Mouse (Mus musculus) skeletal muscle tissue, adult 2 months (tissue): ENCODE data around the gene P3h2.

Experiments used
- DNase-seq: peaks from one replicate; pipeline ENCODE4 v3.0.0-alpha.2; 2012; ENCODE audit warnings: low read depth, low spot score

The P3h2 gene

DNA sequence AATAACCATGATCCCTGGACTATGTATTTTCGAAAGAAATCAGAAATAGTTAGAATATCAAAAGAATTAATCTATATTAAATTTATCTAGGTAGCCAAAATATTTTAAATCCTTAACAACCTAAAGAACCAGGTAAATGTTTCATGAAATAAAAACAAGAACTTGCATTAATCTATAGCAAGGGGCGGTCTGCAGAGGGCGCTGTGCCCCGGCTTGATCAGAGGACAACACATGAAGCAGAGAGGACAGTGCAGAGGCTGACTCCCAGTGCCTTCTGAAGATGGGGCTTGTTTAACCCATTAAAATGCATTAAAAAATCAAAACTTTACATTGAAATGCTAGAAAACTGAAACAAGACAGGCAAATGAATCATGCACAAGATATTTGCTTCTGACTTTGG, 121.9 kb downstream of the P3h2 start:
- no peak for DNase-seq

DNA sequence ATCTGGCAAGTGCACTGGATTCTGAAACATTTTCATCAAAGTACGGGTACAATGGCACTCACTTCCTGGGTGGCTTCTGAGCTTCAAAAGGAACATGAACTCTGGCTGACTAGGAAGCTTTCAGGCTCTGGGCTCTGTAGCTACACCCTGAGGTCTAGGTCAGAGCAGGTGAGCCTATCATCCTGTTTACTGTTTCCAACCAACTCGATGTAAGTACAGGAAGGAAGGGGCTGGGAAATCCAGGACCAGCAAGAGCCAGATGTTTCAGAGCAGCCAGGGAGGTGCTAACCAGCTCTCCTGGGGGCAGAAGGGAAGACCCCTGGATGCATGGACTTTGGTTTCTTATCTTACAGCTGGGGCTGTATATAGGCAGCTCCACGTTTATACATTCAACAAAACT, 126.5 kb downstream of the P3h2 start:
- DNase-seq = no peak

DNA sequence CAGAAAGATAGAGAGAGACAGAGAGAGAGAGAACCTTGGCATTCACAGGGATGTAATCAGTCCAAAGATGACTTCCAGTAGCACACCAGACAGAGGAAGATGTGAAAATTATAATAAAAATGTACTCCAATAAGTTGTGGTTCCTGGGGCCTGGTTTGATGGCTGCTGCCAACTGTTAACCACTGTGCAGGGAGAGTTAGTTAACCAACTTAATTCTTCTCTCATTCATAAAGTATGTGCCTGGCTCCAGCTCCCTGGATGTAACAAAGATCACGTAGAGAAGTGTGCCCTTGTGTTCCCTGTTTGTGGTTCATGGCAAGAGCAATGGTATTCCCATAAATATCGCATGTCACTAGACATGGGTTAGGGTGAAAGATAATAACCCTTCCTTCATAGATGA, 128.4 kb downstream of the P3h2 start:
- peak; percentile 11 for DNase-seq

DNA sequence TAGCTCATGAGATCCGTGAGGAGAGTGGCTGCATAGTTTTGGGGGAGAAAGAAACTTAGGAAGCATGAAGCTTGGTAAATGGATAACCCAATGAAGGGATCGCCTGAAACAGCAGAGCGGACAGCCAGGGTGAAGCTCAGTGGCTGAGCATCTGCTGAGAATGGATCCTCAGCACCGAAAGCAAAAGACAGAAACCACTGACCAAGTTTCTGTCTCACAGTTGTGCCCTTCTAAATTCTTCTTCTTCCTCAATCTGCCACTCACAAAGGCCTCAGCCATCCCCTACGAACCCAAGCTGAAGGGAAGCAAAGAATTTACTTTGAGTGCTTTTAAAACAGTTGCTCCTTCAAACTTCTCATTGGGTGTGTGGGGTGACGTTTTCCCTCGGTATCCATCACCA, 134.3 kb downstream of the P3h2 start:
- no peak for DNase-seq

DNA sequence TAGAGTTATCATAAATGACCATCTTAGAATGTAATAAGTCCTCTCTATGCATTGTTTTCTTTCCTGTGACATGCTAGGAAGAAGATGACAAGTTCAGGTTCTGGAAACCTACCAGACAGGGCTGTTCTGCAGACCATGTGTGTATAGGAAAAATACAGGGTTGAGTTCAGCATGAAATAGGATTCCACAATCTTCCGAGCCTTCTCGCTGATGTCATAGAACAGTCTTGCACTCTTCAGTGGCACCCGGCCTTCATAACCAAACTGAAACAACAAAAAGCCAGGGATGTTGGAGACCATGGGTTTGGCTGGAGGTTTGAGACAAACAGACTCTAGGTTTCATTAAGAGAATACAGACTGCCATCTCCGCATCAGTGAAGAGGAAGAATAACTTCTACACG, 134.9 kb downstream of the P3h2 start:
- DNase-seq = no peak

DNA sequence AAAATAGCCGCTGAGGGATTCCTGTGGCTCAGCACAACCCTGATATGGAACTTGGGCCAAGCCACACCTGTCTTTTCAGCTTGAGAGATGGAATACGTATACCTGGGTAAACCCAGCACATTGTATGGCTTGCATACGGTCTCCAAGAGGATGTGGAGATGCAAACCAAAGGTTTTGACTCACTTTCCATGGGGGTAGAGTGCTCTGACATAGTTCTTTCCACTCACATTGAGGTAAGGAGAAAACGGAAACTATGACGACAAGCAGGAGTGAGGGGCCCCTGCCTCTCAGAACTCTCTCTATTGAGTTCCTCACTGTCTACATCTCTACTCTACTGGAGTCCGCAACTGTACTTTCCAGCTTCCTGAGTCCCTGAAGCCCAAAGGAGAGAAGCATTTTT, 135.4 kb downstream of the P3h2 start:
- no peak for DNase-seq

DNA sequence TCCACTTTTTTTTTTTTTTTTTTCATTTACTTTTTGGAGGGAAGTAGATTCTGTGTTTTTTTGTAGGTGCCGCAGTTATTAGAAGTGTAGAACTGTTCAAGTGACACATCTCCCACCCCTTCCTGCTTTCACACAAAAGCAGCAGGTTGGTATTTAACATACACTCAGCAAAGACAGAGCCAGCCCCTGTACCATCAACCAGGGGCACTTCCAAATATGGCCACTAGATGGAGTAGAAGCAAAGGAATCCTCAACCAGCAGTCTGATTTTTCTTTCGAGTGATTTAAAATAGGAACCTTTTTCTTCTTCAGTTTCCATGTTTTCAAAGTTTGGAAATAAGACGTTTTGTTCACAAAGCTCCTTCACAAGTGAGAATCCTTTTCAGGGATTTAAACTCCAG, 138.3 kb downstream of the P3h2 start:
- DNase-seq = peak; percentile 22

DNA sequence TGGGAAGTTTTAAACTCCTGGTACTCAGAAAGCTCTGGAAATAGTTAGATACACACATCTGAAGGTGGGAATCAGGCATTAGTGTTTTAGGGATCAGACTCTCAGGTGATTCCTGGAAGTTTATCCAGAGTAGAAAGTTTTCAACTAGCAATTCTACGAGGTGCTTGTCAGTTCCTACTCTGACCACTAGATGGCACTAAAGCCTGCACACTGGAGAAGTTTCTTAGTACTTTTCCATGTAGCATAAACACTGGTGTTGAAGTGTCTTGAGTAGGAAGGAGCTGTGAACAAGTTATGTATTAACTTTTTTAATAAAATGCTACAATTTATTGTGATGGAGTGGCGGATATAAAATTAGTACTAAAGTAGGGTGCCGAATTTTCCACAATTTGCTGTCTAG, 141.7 kb downstream of the P3h2 start:
- peak; percentile 46 for DNase-seq

DNA sequence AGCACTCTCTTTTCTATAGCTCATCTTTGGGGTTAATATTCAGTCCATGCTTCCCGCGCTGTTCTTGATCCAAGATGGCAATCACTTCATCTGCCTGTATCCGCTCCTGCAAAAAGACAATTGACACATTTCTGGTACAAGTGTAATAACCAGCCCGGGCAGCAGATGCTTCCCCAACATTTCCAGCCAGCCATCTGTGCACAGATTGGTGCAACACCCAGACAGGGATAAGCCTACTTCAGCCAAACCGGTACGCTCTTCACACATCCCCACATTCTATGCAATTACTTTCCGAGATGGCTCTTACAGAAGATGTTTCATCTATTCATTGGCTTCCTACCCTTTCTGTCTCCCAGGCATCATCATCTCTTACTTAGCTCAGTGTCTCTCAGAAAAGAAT, 145.2 kb downstream of the P3h2 start:
- DNase-seq = no peak

DNA sequence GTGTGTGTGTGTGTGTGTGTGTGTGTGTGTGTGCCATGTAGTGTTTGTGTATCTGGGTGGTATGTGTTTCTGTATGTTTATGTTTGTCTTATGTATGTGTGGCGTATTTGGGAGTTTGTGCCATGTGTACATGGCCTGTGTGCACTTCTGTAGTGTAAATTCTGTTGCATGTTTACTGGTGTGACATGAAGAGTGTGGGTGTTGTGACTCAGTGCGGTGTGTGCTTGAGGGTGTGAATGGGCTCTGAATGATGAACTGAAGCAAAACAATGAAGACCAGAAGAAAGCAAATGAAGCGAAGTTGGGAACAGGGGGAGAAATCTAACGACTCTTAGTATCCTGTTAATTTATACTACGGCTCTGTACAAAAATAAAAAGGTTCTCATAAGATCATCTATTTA, 145.7 kb downstream of the P3h2 start:
- no peak for DNase-seq

DNA sequence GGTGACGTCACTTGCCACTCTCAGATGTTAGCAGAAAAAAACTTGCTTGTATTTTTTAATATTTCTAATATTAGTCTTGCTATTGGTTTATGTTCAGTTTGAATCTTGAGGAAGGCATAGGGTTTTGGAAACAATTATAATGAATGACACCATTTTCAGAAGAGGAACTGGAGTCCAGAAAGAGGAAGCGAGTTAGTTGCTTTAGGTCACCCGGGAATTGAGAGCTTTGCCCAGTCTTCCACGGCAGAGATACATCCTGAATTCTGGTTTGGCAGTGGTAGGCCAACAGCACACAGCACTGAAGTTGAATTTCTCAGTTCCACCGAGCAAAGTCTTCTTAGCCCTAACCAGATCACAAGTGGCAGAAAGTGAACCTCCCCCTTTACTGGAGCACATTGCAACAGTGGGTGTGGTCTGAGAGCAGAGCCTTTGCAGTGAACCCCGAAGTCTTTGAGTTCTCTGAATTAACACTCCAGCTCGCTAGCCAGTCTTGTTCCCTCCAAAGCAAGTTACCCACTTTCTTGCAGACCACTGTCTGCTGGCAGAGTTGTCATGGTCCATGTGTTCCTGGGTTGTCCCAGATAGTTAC, 146.8 kb downstream of the P3h2 start:
- peak; percentile 22 for DNase-seq

DNA sequence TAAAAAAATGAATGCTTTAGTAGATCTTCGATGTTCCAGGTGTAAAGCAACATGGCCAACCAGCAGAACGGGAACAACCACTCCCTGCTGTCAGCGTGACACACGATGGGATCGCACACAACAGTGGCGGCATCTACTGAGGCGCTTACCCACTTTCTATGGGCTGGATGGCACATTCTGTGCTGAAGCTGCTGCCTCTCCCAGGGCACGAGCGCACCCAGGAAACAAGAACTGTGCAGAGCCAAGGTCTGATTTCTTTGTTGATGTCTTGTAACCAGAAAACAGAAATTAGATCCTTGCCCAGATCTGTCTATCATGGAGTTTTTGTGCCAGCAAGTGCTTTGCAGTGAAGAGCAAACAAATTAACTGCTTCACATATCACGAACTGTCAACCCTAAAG, 147.4 kb downstream of the P3h2 start:
- DNase-seq = peak; percentile 39

DNA sequence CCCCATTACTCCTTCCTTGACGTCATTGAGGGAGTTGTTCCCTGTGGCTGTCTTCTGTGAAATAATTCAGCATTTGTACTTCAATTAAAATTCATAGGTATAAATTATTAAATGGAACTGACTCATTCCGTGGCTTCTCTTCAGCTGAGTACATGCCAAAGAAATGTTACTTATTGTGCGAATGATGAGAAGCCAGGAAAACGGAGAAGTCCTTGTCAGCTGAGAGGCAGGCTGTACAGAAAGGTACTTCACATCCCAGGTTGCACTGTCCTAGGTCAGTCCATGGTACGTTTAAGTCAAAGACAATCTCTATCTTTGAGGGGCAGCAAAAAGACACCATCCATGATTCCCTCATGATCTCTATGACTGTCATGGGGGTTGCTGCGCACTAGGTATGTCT, 148.8 kb downstream of the P3h2 start:
- no peak for DNase-seq

DNA sequence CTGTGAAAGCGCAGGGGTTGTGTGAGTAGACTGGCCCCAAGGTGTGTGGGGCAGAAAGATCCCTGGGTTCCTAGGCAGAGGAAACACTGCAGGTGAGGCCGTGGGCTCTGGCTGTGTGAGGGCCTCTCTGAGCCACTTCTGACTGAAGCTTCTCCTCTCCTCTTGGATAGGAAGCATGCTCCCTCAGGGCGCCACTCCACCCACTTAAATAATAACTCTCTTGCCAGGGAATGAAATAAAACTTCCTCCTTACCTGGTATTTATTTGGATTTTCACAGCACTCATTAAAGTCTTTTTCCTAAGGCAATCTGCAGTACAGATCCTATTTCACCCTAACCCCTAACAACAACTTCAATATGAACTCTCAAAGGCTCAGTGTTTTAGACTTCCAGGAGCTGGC, 151.0 kb downstream of the P3h2 start:
- no peak for DNase-seq

DNA sequence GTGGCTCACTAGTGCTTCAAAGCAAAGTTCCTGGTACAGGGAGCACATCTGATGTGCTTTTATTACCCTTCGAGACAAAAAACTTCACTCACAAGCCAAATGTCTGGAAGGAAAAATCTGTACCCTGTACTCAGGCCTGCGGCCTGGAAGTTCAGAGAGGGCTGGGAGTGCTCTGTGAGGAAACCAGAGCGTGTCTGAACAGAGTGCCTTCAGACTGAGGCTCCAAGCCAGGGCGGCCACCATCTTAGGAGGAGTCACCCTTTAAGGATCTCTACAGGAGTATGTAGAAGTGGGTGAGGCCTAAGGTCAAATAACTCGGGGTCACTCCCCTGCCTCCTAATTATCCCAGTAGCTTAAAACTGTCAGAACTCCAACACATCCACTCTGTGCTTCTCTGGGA, 152.2 kb downstream of the P3h2 start:
- DNase-seq = no peak

DNA sequence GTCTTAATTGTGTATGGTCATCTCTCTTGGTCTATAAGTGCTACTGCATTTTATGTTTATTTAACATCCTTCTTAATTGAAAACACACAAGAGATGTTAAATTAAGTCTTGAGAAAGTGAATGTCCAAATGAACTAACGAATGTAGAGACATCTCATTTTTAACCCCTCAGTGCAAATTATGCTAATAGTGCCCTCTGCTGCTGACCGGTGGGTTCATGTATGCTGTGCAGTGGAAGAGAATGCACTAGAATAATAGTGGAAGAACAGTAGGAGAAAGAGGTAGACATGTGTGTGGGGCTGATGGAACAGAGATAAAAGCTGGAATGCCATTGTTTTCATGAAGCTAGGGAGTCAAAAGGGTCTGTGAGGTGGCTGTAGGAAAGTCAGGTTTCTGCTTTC, 153.6 kb downstream of the P3h2 start:
- no peak for DNase-seq

DNA sequence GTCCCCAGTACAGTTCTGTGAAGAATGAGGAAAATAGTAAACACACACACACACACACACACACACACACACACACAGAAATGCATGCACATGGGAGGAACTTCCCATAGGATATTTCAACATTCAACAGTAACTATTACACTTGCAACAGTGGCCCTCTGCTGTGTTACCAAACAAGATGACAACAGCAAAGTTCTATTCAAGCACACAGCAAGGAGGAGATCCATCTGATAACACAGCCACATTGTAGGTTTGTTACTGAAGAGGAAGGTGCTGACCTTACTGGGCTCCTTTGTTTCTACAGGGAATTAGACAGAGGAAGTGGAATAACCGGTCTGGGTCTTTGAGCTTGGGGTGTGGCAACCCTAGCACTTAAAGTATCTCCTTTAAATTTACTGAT, 157.5 kb downstream of the P3h2 start:
- DNase-seq = no peak

DNA sequence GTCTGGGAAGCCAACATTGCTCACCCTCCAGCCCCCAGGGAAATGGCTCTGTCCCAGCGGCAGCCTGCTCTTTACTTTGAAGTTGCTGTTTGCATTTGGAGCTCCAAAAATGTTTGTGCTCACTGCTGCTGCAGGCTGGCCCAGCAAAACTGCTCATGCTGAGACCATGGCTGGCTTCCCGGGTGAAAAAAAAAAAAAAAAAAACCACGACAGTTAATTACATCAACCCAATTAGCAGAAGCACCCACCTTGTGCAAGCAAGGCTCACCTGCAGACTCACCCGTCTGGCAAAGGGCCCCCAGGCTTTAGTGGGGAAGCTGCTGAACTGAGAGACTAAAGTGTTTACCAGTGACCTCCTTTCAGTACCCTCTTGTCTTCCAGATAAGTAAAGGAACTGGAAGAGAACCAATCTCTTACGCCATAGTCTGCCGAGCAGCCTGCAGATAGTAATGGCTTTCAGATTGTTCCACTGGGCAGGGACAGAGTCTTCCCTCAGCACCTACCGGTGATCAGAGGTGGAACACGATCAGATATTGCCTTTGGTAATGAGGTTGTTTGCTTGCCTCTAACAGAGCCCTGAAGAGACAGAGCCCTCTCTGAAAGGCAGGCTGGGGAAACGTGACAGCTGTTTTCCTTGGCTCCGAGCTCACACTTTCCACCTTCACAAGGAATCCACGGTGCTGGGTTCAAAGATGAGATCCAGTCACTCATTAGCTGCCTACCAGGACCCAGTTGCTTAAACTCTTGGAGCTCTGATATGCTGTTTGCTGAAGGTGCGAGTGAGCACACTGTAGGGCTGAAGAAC, 160.2 kb downstream of the P3h2 start:
- DNase-seq = peak; percentile 48

DNA sequence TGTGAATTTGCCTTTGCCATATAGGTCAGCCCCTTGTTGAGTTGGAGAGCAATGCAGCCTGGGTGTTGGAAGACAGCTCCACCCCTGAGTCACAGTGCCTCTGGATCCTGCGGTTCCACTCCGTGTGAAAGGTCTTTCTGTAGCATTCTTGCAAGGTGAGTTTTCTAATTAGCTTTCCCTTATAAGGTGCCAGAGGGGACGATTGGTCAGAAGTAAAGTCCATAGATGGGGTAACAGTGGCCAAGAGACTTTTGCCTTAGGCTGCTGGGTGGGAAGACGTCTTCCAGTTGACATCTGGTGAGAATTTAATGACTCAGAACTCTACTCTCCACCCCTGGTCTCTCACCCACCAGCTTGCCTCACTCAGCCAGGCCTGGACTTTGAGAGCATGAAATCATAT, 163.3 kb downstream of the P3h2 start:
- no peak for DNase-seq

DNA sequence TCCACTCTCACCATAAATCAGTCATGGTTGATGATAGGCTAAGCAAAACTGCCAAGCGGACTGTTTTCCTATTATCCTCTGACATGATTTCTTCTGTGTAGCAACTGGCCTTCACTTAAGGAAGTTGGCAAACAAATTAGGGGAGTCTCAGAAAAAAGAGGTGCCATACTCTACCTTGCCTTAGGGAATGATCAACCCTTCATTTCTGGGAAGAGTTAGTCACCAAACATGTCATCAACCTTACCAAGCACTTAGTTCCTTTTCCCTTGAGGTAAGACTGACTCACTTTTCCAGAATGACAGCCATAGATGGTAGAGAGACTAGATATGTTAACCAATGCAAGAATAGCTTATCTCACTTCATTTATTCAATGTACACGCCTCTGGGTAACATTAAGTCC, 171.4 kb downstream of the P3h2 start:
- DNase-seq = no peak

DNA sequence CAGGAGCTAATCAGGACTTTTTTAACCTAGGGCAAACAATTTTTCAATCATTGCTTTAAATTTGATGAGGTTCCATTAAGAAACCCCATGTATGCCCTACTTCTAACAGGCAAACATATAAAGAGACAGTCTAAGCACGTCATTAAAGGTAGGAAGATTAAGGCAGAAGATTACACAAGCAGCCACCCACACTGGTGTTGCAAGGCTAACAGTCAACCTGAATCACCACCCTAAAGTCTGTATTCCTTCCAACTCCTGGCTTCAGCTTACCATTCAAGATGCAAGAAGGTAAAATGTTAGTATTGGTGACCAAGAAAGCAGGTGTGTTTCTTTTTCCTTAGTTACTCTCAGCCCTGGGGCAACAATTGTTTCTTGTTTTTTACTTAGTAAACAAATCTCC, 193.4 kb downstream of the P3h2 start:
- no peak for DNase-seq
